Mouse (Mus musculus) heart, postnatal 0 days (tissue): ENCODE data around the gene Pde7b.

ENCODE experiments used
- CTCF ChIP-seq: IDR thresholded peaks from 2 replicates; pipeline ENCODE4 v1.5.1; 2016; ENCODE audit warnings: antibody characterized with exemption, control low read depth, low read depth
- EP300 ChIP-seq: IDR thresholded peaks from 2 replicates; pipeline ENCODE4 v1.6.1; 2016; ENCODE audit warnings: antibody characterized with exemption, low read depth

- TF ChIP-seq CTCF (no peak), EP300 (no peak)
Observed at GRCm38 (mm10) chr10:20400406-20400805, 324.5 kb downstream of the Pde7b start.
